Mouse (Mus musculus) lung, adult 2 months (tissue): ENCODE measurements around the gene Ccdc88a.

Source experiments
- CTCF ChIP-seq: fragments of 200-500 bp; IDR thresholded peaks from 2 replicates; pipeline ENCODE4 v1.5.1; 2011; ENCODE audit warnings: mild to moderate bottlenecking, low read length, control low read depth; ENCODE audit not compliant: insufficient read depth
- POLR2A ChIP-seq: fragments of 200-500 bp; IDR thresholded peaks from 2 replicates; pipeline ENCODE4 v1.6.1; 2011; ENCODE audit warnings: low read depth, mild to moderate bottlenecking, control low read depth, low read length, borderline replicate concordance; ENCODE audit errors: extremely low read depth

DNA sequence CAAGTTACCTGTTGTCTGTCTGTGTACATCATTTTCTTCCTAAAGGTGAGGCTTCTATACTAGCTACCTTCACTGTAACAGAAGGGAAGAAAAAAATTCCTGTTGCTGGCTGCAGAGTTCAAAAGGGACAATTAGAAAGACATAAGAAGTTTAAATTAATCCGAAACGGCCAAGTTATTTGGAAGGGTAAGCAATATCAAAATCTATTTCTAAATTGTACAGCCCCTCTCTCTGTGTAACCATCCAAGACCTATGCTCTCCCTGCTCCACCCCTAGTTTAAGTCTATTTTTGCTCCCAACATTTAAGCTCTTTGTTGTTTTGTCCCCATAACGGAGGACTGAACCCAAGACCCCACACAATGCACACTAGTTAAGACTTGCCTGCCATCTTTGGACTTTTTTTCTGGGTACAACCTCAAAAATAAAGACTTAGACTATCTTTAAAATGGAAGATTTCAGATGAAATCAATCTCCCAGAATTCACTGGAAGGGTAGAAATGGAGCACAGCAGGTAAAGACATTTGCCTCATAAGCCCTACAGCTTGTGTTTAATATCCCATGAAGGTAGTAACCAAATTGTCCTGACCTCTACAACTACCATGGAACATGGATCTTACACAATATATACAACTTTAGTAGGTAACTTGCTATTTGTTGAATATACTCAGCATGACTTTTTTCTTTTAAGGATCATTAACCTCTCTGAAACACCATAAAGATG is 170.9 kb downstream of the Ccdc88a start:
- TF ChIP-seq CTCF = no peak
- no peak for TF ChIP-seq POLR2A
